Comparison of ENCODE assay signal across 23 mouse cellular contexts in the genomic region with DNA sequence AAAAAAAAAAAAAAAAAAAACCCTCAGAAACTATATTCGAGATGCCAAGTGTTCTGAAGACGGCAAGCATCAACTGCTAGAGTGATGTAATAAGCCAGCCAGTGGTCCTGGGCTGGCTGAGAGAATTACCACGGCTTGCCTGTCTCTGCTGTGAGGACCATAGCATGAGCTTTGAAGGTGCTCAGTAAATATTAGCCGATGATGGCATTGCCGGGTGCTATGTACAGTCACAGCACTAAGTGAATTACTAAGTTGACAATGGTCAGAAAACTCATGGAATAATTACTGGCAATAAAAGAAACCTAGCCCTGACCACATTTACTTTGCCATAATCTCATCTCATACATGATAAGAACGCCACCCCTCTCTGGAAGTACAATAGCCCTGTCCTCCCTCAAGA.
DNase-seq lines count a peak whose midpoint lies in the region; ATAC-seq lines count a peak whose summit lies in the region.
"Had no signal": no experiment of that assay in that cellular context is flagged by ENCODE, and none has a peak within 500 bp of the region (broad histone marks: within the 10 kb centered on the region; RNA-seq: fewer than 3 reads in every experiment).

No protein-coding gene starts in this region.

- no peaks in the 10 kb centered on the region for H3K9me3 ChIP-seq in intestine, embryonic 14.5 days (ENCODE audit: control insufficient read depth, low read length)
- no peaks in the 10 kb centered on the region for H3K9me3 ChIP-seq in intestine, embryonic 15.5 days
- no peaks in the 10 kb centered on the region for H3K9me3 ChIP-seq in midbrain, embryonic 13.5 days
- no peaks in the 10 kb centered on the region for H3K9me3 ChIP-seq in midbrain, embryonic 14.5 days (ENCODE audit: control insufficient read depth, low read length)
- H3K9me3 ChIP-seq in stomach, embryonic 15.5 days, result no peaks in the 10 kb centered on the region
- H3K9me3 ChIP-seq: embryonic facial prominence, embryonic 10.5 days; embryonic facial prominence, embryonic 12.5 days; forebrain, embryonic 13.5 days; forebrain, embryonic 15.5 days had no signal

- no peaks in the 10 kb centered on the region for H3K4me1 ChIP-seq in intestine, embryonic 14.5 days (replicated peaks; ENCODE audit: control insufficient read depth, insufficient read depth, low read length)
- H3K4me1 ChIP-seq in intestine, embryonic 15.5 days (replicated peaks), result no peaks in the 10 kb centered on the region
- H3K4me1 ChIP-seq in midbrain, embryonic 13.5 days (replicated peaks), result peaks cover 23% of the 10 kb centered on the region
- H3K4me1 ChIP-seq in midbrain, embryonic 14.5 days (ENCODE audit: control insufficient read depth, insufficient read depth, low read length), result peaks cover 16% of the 10 kb centered on the region; the same call in 1 of the 2 replicates
- H3K4me1 ChIP-seq in stomach, embryonic 15.5 days, result no peaks in the 10 kb centered on the region
- H3K4me1 ChIP-seq: embryonic facial prominence, embryonic 10.5 days; embryonic facial prominence, embryonic 12.5 days; forebrain, embryonic 13.5 days had no signal

- H3K4me2 ChIP-seq in intestine, embryonic 14.5 days (ENCODE audit: low read length), result no peak overlapping the region
- H3K4me2 ChIP-seq in intestine, embryonic 15.5 days (replicated peaks), result no peak overlapping the region
- H3K4me2 ChIP-seq in midbrain, embryonic 13.5 days (replicated peaks), result no peak overlapping the region
- H3K4me2 ChIP-seq in midbrain, embryonic 14.5 days (ENCODE audit: low read length), result no peak overlapping the region
- no peak overlapping the region for H3K4me2 ChIP-seq in stomach, embryonic 15.5 days
- H3K4me2 ChIP-seq: embryonic facial prominence, embryonic 12.5 days; forebrain, embryonic 13.5 days; forebrain, embryonic 15.5 days had no signal

- DNase-seq in intestine, embryonic 14.5 days (ENCODE audit: low spot score), result no peak
- no peak for DNase-seq in midbrain, embryonic 14.5 days
- DNase-seq: adrenal gland, adult 8-10 months; adrenal gland, postnatal 14 days; adrenal gland, postnatal 36 days; B cell, adult 2 months; cerebellum, adult 11-12 months; cerebellum, adult 2 months; cerebellum, adult 9-10 months; cerebellum, postnatal 10 days; cerebellum, postnatal 25 days had no signal

- H3K27ac ChIP-seq in intestine, embryonic 14.5 days (ENCODE audit: low read depth), result no peak overlapping the region
- H3K27ac ChIP-seq in intestine, embryonic 15.5 days, result no peak overlapping the region
- H3K27ac ChIP-seq in midbrain, embryonic 13.5 days, result no peak overlapping the region
- no peak overlapping the region for H3K27ac ChIP-seq in midbrain, embryonic 14.5 days (replicated peaks; ENCODE audit: low read depth, low read length)
- no peak overlapping the region for H3K27ac ChIP-seq in stomach, embryonic 15.5 days
- H3K27ac ChIP-seq: embryonic facial prominence, embryonic 10.5 days; embryonic facial prominence, embryonic 12.5 days; forebrain, embryonic 13.5 days; forebrain, embryonic 15.5 days had no signal

- no peaks in the 10 kb centered on the region for H3K27me3 ChIP-seq in intestine, embryonic 14.5 days (replicated peaks; ENCODE audit: control insufficient read depth, insufficient read depth, low read length)
- no peaks in the 10 kb centered on the region for H3K27me3 ChIP-seq in intestine, embryonic 15.5 days (replicated peaks)
- H3K27me3 ChIP-seq in midbrain, embryonic 13.5 days, result no peaks in the 10 kb centered on the region
- H3K27me3 ChIP-seq in midbrain, embryonic 14.5 days (ENCODE audit: control insufficient read depth, insufficient read depth, low read length), result no peaks in the 10 kb centered on the region
- H3K27me3 ChIP-seq in stomach, embryonic 15.5 days (replicated peaks), result no peaks in the 10 kb centered on the region
- H3K27me3 ChIP-seq: CH12.LX; embryonic facial prominence, embryonic 12.5 days; forebrain, embryonic 13.5 days; forebrain, embryonic 15.5 days had no signal

- ATAC-seq in intestine, embryonic 14.5 days (replicated peaks; ENCODE audit: low FRiP score, low TSS enrichment, low read depth), result peak; percentile 64; the same call in 1 of the 2 replicates
- no peak for ATAC-seq in intestine, embryonic 15.5 days
- ATAC-seq in midbrain, embryonic 13.5 days, result 0 out of 2 replicates have a peak, but pooled peaks have one; percentile 43
- ATAC-seq in midbrain, embryonic 14.5 days (ENCODE audit: low FRiP score, low TSS enrichment), result no peak
- peak; percentile 68 for ATAC-seq in stomach, embryonic 15.5 days (ENCODE audit: insufficient read depth, low FRiP score, low read depth)
- ATAC-seq: activated CD4-positive, CD25-positive, alpha-beta regulatory T cell, adult 4 months; CD4-positive, CD25-positive, alpha-beta regulatory T cell, adult 4 months; forebrain, embryonic 13.5 days; forebrain, embryonic 15.5 days; Patski had no signal

- H3K36me3 ChIP-seq in intestine, embryonic 14.5 days (ENCODE audit: control insufficient read depth, insufficient read depth, low read length), result no peaks in the 10 kb centered on the region
- H3K36me3 ChIP-seq in intestine, embryonic 15.5 days, result no peaks in the 10 kb centered on the region
- H3K36me3 ChIP-seq in midbrain, embryonic 13.5 days, result no peaks in the 10 kb centered on the region
- H3K36me3 ChIP-seq in midbrain, embryonic 14.5 days (ENCODE audit: control insufficient read depth, insufficient read depth, low read length), result no peaks in the 10 kb centered on the region
- no peaks in the 10 kb centered on the region for H3K36me3 ChIP-seq in stomach, embryonic 15.5 days
- H3K36me3 ChIP-seq: embryonic facial prominence, embryonic 10.5 days; embryonic facial prominence, embryonic 12.5 days; forebrain, embryonic 15.5 days; G1E had no signal

- H3K4me3 ChIP-seq in intestine, embryonic 14.5 days (ENCODE audit: low read depth, low read length), result no peak overlapping the region
- no peak overlapping the region for H3K4me3 ChIP-seq in intestine, embryonic 15.5 days (replicated peaks)
- no peak overlapping the region for H3K4me3 ChIP-seq in midbrain, embryonic 13.5 days (replicated peaks)
- no peak overlapping the region for H3K4me3 ChIP-seq in midbrain, embryonic 14.5 days (replicated peaks; ENCODE audit: low read depth, low read length)
- no peak overlapping the region for H3K4me3 ChIP-seq in stomach, embryonic 15.5 days (replicated peaks)
- H3K4me3 ChIP-seq: embryonic facial prominence, embryonic 10.5 days; embryonic facial prominence, embryonic 12.5 days; forebrain, embryonic 13.5 days; forebrain, embryonic 15.5 days had no signal

- 62% methylated on average over 6 of the region's 6 CpGs for WGBS in intestine, embryonic 14.5 days
- WGBS in intestine, embryonic 15.5 days, result 61% methylated on average over 6 of the region's 6 CpGs
- 54% methylated on average over 6 of the region's 6 CpGs for WGBS in midbrain, embryonic 13.5 days
- 49% methylated on average over 6 of the region's 6 CpGs for WGBS in midbrain, embryonic 14.5 days
- WGBS in stomach, embryonic 15.5 days, result 66% methylated on average over 6 of the region's 6 CpGs

- H3K9ac ChIP-seq in intestine, embryonic 14.5 days (ENCODE audit: low read length), result no peak overlapping the region
- no peak overlapping the region for H3K9ac ChIP-seq in intestine, embryonic 15.5 days
- no peak overlapping the region for H3K9ac ChIP-seq in midbrain, embryonic 13.5 days (replicated peaks)
- no peak overlapping the region for H3K9ac ChIP-seq in midbrain, embryonic 14.5 days (replicated peaks; ENCODE audit: low read length)
- H3K9ac ChIP-seq in stomach, embryonic 15.5 days, result no peak overlapping the region
- H3K9ac ChIP-seq: embryonic facial prominence, embryonic 12.5 days; forebrain, embryonic 13.5 days; forebrain, embryonic 15.5 days had no signal

Comparison
In these comparisons a context has a peak if more than half of its experiments do, and no peak if none do; other contexts are left out.
1. ATAC-seq: peak in intestine, embryonic 14.5 days (single experiment), midbrain, embryonic 13.5 days (single experiment) and stomach, embryonic 15.5 days (single experiment); none in intestine, embryonic 15.5 days (single experiment) and midbrain, embryonic 14.5 days (single experiment).